Mouse (Mus musculus) fibroblast of lung, adult 2 months (primary cell): ENCODE measurements at regions not wholly inside any gene's neighbourhood (a gene's known extent, or its start where the extent isn't known, plus 50 kb on each side); places are given as distances from the start of the nearest gene placed in this dataset.
A peak's percentile ranks its signal among the peaks of the same experiment; 100 is the strongest.

Experiments used
- DNase-seq: peaks from one replicate; pipeline ENCODE4 v3.0.0-alpha.2; 2011; ENCODE audit warnings: low read depth

GRCm38 (mm10) chr3:63036691-63037090 lies 204.6 kb upstream of the Mme start:
- DNase-seq, result no peak

- no peak for DNase-seq
These were observed 170.6 kb upstream of the Mme start for GRCm38 (mm10) chr3:63070786-63071185.

GRCm38 (mm10) chr3:63073051-63073450 lies 168.3 kb upstream of the Mme start:
- DNase-seq, result peak; percentile 30

GRCm38 (mm10) chr3:63078181-63078580 lies 163.2 kb upstream of the Mme start:
- DNase-seq, result peak; percentile 70

- DNase-seq, result no peak
These were observed 159.2 kb upstream of the Mme start for GRCm38 (mm10) chr3:63082161-63082560.

GRCm38 (mm10) chr3:63085426-63085825 lies 155.9 kb upstream of the Mme start:
- peak; percentile 63 for DNase-seq

- no peak for DNase-seq
These were observed 148.4 kb upstream of the Mme start for GRCm38 (mm10) chr3:63092901-63093300.

GRCm38 (mm10) chr3:63115216-63115615 lies 126.1 kb upstream of the Mme start:
- peak; percentile 68 for DNase-seq

- no peak for DNase-seq
These were observed 109.5 kb upstream of the Mme start for GRCm38 (mm10) chr3:63131883-63132282.

- peak; percentile 92 for DNase-seq
These were observed 103.8 kb upstream of the Mme start for GRCm38 (mm10) chr3:63137391-63138147.

GRCm38 (mm10) chr3:63146237-63146636 lies 95.1 kb upstream of the Mme start:
- no peak for DNase-seq

- peak; percentile 26 for DNase-seq
These were observed 58.7 kb upstream of the Mme start for GRCm38 (mm10) chr3:63182411-63183166.

GRCm38 (mm10) chr3:63187836-63188440 lies 53.4 kb upstream of the Mme start:
- peak; percentile 78 for DNase-seq
